Mouse (Mus musculus) E14TG2a.4 (cell line): ENCODE measurements around the gene Tnfrsf23.

Experiments used
- CTCF ChIP-seq: conservative IDR thresholded peaks from 2 replicates; pipeline ENCODE4 v1.5.1; 2014; ENCODE audit warnings: low read length
- NANOG ChIP-seq: IDR thresholded peaks from 2 replicates; pipeline ENCODE4 v1.6.1; 2014; ENCODE audit warnings: borderline replicate concordance, low read length, mixed read lengths
- POU5F1 ChIP-seq: IDR thresholded peaks from 2 replicates; pipeline ENCODE4 v1.6.1; 2014; ENCODE audit warnings: low read length, borderline replicate concordance

- TF ChIP-seq CTCF = 0 out of 2 replicates have a peak, but pooled peaks have one; percentile 14
- no peak for TF ChIP-seq NANOG
- TF ChIP-seq POU5F1 = no peak
Observed at GRCm38 (mm10) chr7:143726396-143726795, 40.7 kb upstream of the Tnfrsf23 start.
